Mouse (Mus musculus) stomach, embryonic 16.5 days (tissue): ENCODE results near the gene Tmem119. TPM values are rescaled to one million over a fixed set of nuclear protein-coding genes. Genes with fewer than 3 reads are reported as not detected.
"Not testable (repeated sequence)": the region's sequence is repeated elsewhere in the genome, so short reads cannot be mapped to it uniquely, and the experiment has no call there.

ENCODE experiments used
- ATAC-seq: fragments of 200-750 bp; cut with Nextera tagmentation; 2 replicates; pipeline ENCODE4 v1.8.0; 2017; ENCODE audit warnings: moderate number of reproducible peaks, moderate TSS enrichment; ENCODE audit not compliant: insufficient read depth, low FRiP score
- H3K27ac ChIP-seq: fragments of 300-500 bp; sonication (generic); 2 replicates; pipeline ENCODE4 v1.5.1; 2014; ENCODE audit warnings: low read length
- H3K27me3 ChIP-seq: fragments of 300-500 bp; sonication (generic); 2 replicates; pipeline ENCODE4 v1.6.1; 2014; ENCODE audit warnings: low read length, control low read depth, mixed read lengths; ENCODE audit not compliant: control insufficient read depth, insufficient read depth
- H3K36me3 ChIP-seq: fragments of 300-500 bp; sonication (generic); 2 replicates; pipeline ENCODE4 v1.6.1; 2014; ENCODE audit warnings: low read length; ENCODE audit not compliant: control insufficient read depth, insufficient read depth
- H3K4me1 ChIP-seq: fragments of 300-500 bp; sonication (generic); 2 replicates; pipeline ENCODE4 v1.6.1; 2014; ENCODE audit warnings: low read length, control low read depth, mixed read lengths; ENCODE audit not compliant: control insufficient read depth, insufficient read depth
- H3K4me2 ChIP-seq: fragments of 300-500 bp; sonication (generic); 2 replicates; pipeline ENCODE4 v1.6.1; 2014; ENCODE audit warnings: low read depth, low read length, mixed read lengths
- H3K4me3 ChIP-seq: fragments of 300-500 bp; sonication (generic); replicated peaks from 2 replicates; pipeline ENCODE4 v1.5.1; 2014; ENCODE audit warnings: mild to moderate bottlenecking, low read length
- H3K9ac ChIP-seq: fragments of 300-500 bp; sonication (generic); 2 replicates; pipeline ENCODE4 v1.6.1; 2014; ENCODE audit warnings: low read length
- H3K9me3 ChIP-seq: fragments of 300-500 bp; sonication (generic); replicated peaks from 2 replicates; pipeline ENCODE4 v1.6.1; 2016; ENCODE audit warnings: low read length, control low read depth; ENCODE audit not compliant: control insufficient read depth
- WGBS: fragments of 180-500 bp; shearing (Covaris S2); extraction: QIAGEN DNeasy Blood & Tissue Kit; methylation state at CpG from one replicate; pipeline ENCODE4 v1.1.7; 2014; 5-methylcytosine and 5-hydroxymethylcytosine counted together
- polyA plus RNA-seq: library from polyadenylated mRNA; unstranded; fragments of >200 nt; fragmentation: Nextera tagmentation; extraction: Ambion mirVana; gene quantifications from 2 replicates; pipeline ENCODE4 v1.2.1, GENCODE M21; 2015

Tmem119 gene
- polyA plus RNA-seq, 1 experiment from 2014 or later = 73.0 TPM

DNA sequence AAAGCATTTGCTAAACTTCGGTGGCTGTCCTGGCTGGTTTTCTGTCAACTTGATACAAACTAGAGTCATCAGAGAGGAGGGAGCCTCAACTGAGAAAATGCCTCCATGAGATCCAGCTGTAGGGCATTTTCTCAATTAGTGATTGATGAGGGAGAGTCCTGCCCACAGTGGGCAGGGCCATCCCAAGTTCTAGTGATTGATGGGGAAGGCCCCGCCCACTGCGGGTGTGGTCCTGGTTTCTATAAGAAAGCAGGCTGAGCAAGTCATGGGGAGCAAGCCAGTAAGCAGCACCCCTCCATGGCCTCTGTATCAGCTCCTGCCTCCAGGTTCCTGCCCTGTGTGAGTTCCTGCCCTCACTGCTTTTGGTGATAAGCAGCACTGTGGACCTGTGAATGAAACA lies 16.2 kb downstream of the Tmem119 start:
- Histone ChIP-seq H3K27ac (peak overlapping the region; percentile 97), H3K4me2 (0 out of 2 replicates have a peak overlapping the region, but pooled peaks have one; percentile 32)
- 23% methylated on average over 3 of the region's 3 CpGs for WGBS

DNA sequence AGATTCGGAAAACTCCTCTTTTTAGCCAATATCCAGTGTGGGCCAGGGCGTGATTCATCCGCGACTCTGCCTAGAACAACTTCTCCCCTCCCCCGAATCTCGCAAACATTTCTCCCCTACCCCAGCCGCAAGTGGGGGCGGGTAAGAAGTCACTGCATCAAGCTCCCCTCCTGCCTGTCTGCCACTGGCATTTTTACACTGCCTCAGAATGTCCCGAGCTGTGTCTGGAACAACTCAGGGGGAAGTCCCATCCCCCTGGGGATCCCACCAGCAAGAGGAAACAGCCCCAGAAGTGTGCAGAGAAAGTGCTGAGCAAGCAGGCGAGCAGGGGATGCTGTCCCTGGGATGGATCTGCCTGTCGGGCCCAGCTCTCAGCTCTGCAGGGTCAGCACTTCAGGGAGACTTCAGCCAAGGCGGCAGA lies 16.7 kb downstream of the Tmem119 start:
- Histone ChIP-seq H3K4me3 (no peak overlapping the region), H3K4me2 (0 out of 2 replicates have a peak overlapping the region, but pooled peaks have one; percentile 32)
- 4% methylated on average over 12 of the region's 12 CpGs for WGBS

More for the DNA sequence above, 16.2 kb downstream of the Tmem119 start:
- not testable (repeated sequence) for H3K9me3 ChIP-seq, H3K4me3 ChIP-seq, H3K36me3 ChIP-seq, H3K27me3 ChIP-seq
- ATAC-seq = peak; percentile 4; the same call in 1 of the 2 replicates
- Histone ChIP-seq H3K9ac (peak overlapping the region; percentile 60; the same call in 1 of the 2 replicates), H3K4me1 (peaks cover 23% of the 10 kb centered on the region)

DNA sequence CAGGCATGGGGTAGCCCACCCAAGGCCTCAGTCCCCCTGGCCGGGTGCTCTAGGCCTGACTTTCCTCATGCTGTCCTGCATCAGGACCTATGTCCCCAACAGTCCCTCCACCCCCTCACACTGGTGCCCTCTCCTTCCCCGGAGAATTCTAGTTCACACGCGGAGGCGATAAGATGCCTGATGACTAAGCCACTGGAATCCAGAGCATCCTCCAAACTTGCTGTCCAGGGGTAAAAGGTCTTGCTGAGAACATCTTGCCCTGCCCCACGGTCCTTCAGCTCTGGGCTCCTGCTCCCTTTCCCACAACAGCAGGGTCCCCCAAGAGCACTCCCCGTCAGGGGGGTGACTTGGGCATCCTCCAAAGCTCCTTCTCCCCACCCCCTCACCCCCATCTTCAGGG lies 17.7 kb downstream of the Tmem119 start:
- H3K36me3 ChIP-seq = no peaks in the 10 kb centered on the region
- WGBS = 76% methylated on average over 7 of the region's 7 CpGs
- H3K27ac ChIP-seq = peak overlapping the region; percentile 97
- no peak for ATAC-seq
- peaks cover 3% of the 10 kb centered on the region; the same call in 1 of the 2 replicates for H3K27me3 ChIP-seq
- H3K9ac ChIP-seq = no peak overlapping the region
- H3K4me1 ChIP-seq = peaks cover 14% of the 10 kb centered on the region
- H3K4me2 ChIP-seq = no peak overlapping the region
- H3K4me3 ChIP-seq = no peak overlapping the region
- no peaks in the 10 kb centered on the region for H3K9me3 ChIP-seq

More for the DNA sequence above, 16.7 kb downstream of the Tmem119 start:
- peak; percentile 78 for ATAC-seq
- H3K4me1 ChIP-seq = peaks cover 18% of the 10 kb centered on the region
- H3K9me3 ChIP-seq = no peaks in the 10 kb centered on the region
- no peaks in the 10 kb centered on the region for H3K36me3 ChIP-seq
- H3K9ac ChIP-seq = peak overlapping the region; percentile 60
- peak overlapping the region; percentile 97 for H3K27ac ChIP-seq
- peaks cover 3% of the 10 kb centered on the region; the same call in 1 of the 2 replicates for H3K27me3 ChIP-seq

DNA sequence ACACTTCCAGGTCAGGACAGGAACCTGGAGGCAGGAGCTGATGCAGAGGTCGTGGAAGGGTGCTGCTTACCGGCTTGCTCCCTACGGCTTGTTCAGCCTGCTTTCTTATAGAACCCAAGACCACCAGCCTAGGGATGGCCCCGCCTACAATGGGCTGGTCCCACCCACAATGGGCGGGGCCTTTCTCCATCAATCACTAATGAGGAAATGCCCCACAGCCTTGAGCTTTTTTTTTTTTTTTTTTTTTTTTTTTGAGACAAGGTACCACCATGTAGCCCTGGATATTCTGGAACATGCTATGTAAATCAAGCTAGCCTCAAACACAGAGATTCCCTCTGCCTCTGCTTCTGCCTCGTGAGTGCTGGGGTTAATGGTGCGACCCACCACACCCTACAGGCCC lies 18.4 kb downstream of the Tmem119 start:
- Histone ChIP-seq H3K27ac (no peak overlapping the region), H3K4me2 (no peak overlapping the region), H3K9ac (no peak overlapping the region), H3K4me3 (no peak overlapping the region), H3K27me3 (peaks cover 3% of the 10 kb centered on the region; the same call in 1 of the 2 replicates), H3K4me1 (peaks cover 14% of the 10 kb centered on the region), H3K9me3 (no peaks in the 10 kb centered on the region), H3K36me3 (0 out of 2 replicates have a peak, but pooled peaks cover 3% of the 10 kb centered on the region)
- WGBS = 77% methylated on average over 7 of the region's 7 CpGs
- no peak for ATAC-seq

DNA sequence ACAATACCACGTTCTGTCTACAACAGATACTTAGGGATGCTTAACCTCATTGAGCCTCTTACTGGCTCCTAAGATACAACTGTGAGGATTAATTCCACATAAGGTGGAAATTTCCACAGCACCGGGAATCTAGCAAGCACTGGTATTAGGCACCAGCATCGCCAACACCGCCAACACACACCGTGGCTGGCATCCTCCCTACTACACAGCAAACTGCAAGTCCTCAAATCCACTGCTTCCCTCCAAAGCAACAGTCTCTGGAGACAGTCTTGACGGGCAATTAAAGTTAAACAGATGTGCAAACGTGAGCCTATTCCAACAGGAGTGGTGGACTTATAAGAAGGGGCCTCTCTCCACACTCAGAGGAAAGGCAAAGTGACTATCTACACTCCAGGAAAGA lies 19.1 kb downstream of the Tmem119 start:
- ATAC-seq = no peak
- H3K4me1 ChIP-seq = peaks cover 14% of the 10 kb centered on the region
- H3K9me3 ChIP-seq = no peaks in the 10 kb centered on the region
- H3K4me3 ChIP-seq = no peak overlapping the region
- H3K4me2 ChIP-seq = no peak overlapping the region
- peaks cover 3% of the 10 kb centered on the region; the same call in 1 of the 2 replicates for H3K27me3 ChIP-seq
- no peak overlapping the region; the same call in 1 of the 2 replicates for H3K27ac ChIP-seq
- H3K36me3 ChIP-seq = 0 out of 2 replicates have a peak, but pooled peaks cover 3% of the 10 kb centered on the region
- H3K9ac ChIP-seq = no peak overlapping the region
- WGBS = 66% methylated on average over 7 of the region's 7 CpGs

DNA sequence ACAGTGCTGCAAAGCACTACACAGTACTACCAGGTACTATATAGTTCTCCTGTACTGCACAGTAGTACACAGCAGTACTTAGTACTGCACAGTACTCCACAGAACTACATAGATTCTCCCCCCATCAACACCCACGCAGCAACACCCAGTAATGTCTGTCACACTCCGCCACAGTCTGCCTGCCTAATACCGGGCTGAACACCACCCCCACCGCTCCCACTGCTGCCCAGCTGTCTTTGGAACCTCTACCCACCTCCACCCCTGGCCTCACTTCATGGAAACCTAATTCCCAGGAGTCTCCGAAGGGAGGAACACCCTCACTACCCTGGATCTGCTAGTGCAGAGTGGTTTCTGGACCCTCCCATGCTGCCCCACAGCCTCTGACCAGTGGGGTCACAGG lies 19.6 kb downstream of the Tmem119 start:
- Histone ChIP-seq H3K4me2 (no peak overlapping the region), H3K4me1 (peaks cover 14% of the 10 kb centered on the region), H3K36me3 (0 out of 2 replicates have a peak, but pooled peaks cover 3% of the 10 kb centered on the region), H3K27me3 (peaks cover 3% of the 10 kb centered on the region; the same call in 1 of the 2 replicates), H3K9ac (no peak overlapping the region), H3K27ac (no peak overlapping the region; the same call in 1 of the 2 replicates), H3K9me3 (no peaks in the 10 kb centered on the region), H3K4me3 (no peak overlapping the region)
- no peak for ATAC-seq
- WGBS = 85% methylated on average over 5 of the region's 5 CpGs

DNA sequence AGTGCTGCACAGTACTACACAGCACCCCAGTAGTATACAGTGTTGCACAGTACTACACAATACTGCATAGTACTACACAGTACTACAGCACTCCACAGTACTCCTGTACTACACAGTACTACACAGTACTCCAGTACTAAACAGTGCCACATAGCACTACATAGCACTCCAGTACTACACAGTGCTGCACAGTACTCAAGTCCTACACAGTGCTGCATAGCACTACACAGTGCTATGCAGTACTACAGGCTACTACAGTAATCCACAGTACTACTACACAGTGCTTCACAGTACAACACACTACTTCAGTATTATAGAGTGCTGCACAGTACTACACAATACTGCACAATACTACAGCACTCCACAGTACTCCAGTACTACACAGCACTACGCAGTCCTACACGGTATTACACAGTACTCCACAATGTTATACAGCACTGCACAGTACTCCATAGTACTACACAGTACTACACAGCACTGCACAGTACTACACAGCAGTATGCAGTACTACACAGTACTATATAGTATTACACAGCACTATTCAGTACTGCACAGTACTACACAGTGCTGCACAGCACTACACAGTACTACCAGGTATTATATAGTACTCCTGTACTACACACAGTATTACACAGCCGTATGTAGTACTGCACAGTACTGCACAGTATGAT lies 20.1 kb downstream of the Tmem119 start:
- Histone ChIP-seq H3K9me3 (no peaks in the 10 kb centered on the region), H3K4me2 (no peak overlapping the region), H3K4me1 (peaks cover 14% of the 10 kb centered on the region), H3K27me3 (peaks cover 3% of the 10 kb centered on the region; the same call in 1 of the 2 replicates), H3K4me3 (no peak overlapping the region), H3K27ac (no peak overlapping the region), H3K36me3 (0 out of 2 replicates have a peak, but pooled peaks cover 6% of the 10 kb centered on the region), H3K9ac (no peak overlapping the region)
- WGBS = 93% methylated on average over 3 of the region's 3 CpGs
- no peak for ATAC-seq

DNA sequence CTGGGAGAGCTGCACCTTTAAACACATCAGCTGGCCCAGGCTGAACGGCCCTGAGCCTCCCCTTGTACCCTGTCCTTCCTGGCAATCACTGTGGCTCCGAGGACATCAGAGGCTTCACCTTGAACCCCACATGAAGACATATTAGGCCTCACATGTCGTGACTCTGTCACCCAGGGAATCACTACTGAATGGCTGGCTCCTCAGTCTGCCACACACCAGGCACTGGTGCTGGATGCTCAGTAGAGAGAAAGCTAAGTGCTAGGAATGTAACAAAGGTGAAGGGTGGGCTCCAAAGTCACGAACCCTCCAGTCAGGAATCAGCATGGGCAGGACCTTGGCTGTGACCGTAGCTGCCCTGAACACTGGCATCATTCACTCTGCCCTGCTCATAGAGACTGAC lies 20.7 kb downstream of the Tmem119 start:
- Histone ChIP-seq H3K9ac (no peak overlapping the region), H3K4me3 (no peak overlapping the region), H3K36me3 (0 out of 2 replicates have a peak, but pooled peaks cover 11% of the 10 kb centered on the region), H3K27me3 (peaks cover 3% of the 10 kb centered on the region; the same call in 1 of the 2 replicates), H3K27ac (no peak overlapping the region), H3K4me1 (peaks cover 14% of the 10 kb centered on the region), H3K4me2 (no peak overlapping the region), H3K9me3 (no peaks in the 10 kb centered on the region)
- ATAC-seq = no peak
- 75% methylated on average over 5 of the region's 5 CpGs for WGBS

DNA sequence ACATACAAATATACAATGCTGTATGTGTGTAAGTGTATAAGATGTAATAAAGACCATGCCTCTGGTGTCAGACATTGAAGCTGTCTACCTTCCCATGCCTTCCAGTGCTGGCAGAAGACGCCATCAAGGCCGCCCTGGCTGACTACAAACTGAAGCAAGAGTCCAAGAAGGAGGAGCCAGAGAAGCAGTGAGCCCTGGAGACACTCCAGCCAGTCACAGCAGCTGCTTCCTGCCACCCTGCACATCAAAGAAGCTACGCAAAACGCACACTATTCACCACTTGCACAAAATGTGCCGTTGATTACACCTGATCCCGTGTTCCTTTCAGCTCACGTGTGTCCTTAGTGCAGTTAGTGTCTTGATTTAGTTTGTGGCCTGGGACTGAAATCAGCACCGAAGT lies 22.6 kb downstream of the Tmem119 start:
- not testable (repeated sequence) for ATAC-seq, H3K4me3 ChIP-seq, H3K4me2 ChIP-seq, H3K27ac ChIP-seq, H3K27me3 ChIP-seq, H3K9ac ChIP-seq, H3K9me3 ChIP-seq
- 90% methylated on average over 8 of the region's 8 CpGs for WGBS
- H3K4me1 ChIP-seq = peaks cover 12% of the 10 kb centered on the region
- H3K36me3 ChIP-seq = 0 out of 2 replicates have a peak, but pooled peaks cover 11% of the 10 kb centered on the region
